Mouse (Mus musculus): ENCODE results near the gene Il4. TPM values are rescaled to one million over a fixed set of nuclear protein-coding genes. Genes with fewer than 3 reads are reported as not detected.

The Il4 gene
- polyA plus RNA-seq, 1 experiment from 2014 or later: 0.45 TPM

Other genes with a start within 250 kb of the Il4 start
- gene Leap2, start 195.5 kb downstream of the Il4 start, polyA plus RNA-seq (2015; fragmentation: Nextera tagmentation; extraction: Ambion mirVana): 0.19 and 0.75 TPM in 2 replicates
- 903 and 973 TPM in 2 replicates for gene Uqcrq, start 187.8 kb downstream of the Il4 start, polyA plus RNA-seq (2015; fragmentation: Nextera tagmentation; extraction: Ambion mirVana)
- gene Gdf9, start 187.6 kb downstream of the Il4 start, polyA plus RNA-seq (2015; fragmentation: Nextera tagmentation; extraction: Ambion mirVana): 0.78 and 0.88 TPM in 2 replicates
- 0.08 and 0.13 TPM in 2 replicates for gene Gm10447, start 161.6 kb downstream of the Il4 start, polyA plus RNA-seq (2015; fragmentation: Nextera tagmentation; extraction: Ambion mirVana)
- 1.3 and 1.7 TPM in 2 replicates for gene Shroom1, start 161.5 kb downstream of the Il4 start, polyA plus RNA-seq (2015; fragmentation: Nextera tagmentation; extraction: Ambion mirVana)
- gene Gm9837, start 148.2 kb downstream of the Il4 start, polyA plus RNA-seq (2015; fragmentation: Nextera tagmentation; extraction: Ambion mirVana): not detected in 2 replicates
- gene Gm9945, start 138.5 kb downstream of the Il4 start, polyA plus RNA-seq (2015; fragmentation: Nextera tagmentation; extraction: Ambion mirVana): 0.11 TPM in 1 of 2 replicates, not detected in the other
- 0.91 and 1.1 TPM in 2 replicates for gene Sowaha, start 138.4 kb downstream of the Il4 start, polyA plus RNA-seq (2015; fragmentation: Nextera tagmentation; extraction: Ambion mirVana)
- gene Sept8, start 99.4 kb downstream of the Il4 start, polyA plus RNA-seq (2015; fragmentation: Nextera tagmentation; extraction: Ambion mirVana): 21.2 and 21.5 TPM in 2 replicates
- gene Kif3a, start 51.3 kb downstream of the Il4 start, polyA plus RNA-seq (2015; fragmentation: Nextera tagmentation; extraction: Ambion mirVana): 22.1 and 25.3 TPM in 2 replicates
- gene Il13, start 16.0 kb upstream of the Il4 start, polyA plus RNA-seq (2015; fragmentation: Nextera tagmentation; extraction: Ambion mirVana): not detected in 2 replicates
- 12.4 and 15.7 TPM in 2 replicates for gene Rad50, start 88.7 kb upstream of the Il4 start, polyA plus RNA-seq (2015; fragmentation: Nextera tagmentation; extraction: Ambion mirVana)
- not detected in 2 replicates for gene Il5, start 102.1 kb upstream of the Il4 start, polyA plus RNA-seq (2015; fragmentation: Nextera tagmentation; extraction: Ambion mirVana)
- gene Irf1, start 151.3 kb upstream of the Il4 start, polyA plus RNA-seq (2015; fragmentation: Nextera tagmentation; extraction: Ambion mirVana): 18.7 and 25.7 TPM in 2 replicates
- gene Gm17334, start 154.5 kb upstream of the Il4 start, polyA plus RNA-seq (2015; fragmentation: Nextera tagmentation; extraction: Ambion mirVana): 0.17 TPM in 1 of 2 replicates, not detected in the other
- 1.9 and 2.3 TPM in 2 replicates for gene Gm12216, start 240.6 kb upstream of the Il4 start, polyA plus RNA-seq (2015; fragmentation: Nextera tagmentation; extraction: Ambion mirVana)

Measured in stomach, postnatal 0 days (tissue).